Mouse (Mus musculus) heart, postnatal 0 days (tissue): ENCODE measurements around the gene Sult2a8.

ENCODE experiments used
- CTCF ChIP-seq: IDR thresholded peaks from 2 replicates; pipeline ENCODE4 v1.5.1; 2016; ENCODE audit warnings: antibody characterized with exemption, control low read depth, low read depth
- EP300 ChIP-seq: IDR thresholded peaks from 2 replicates; pipeline ENCODE4 v1.6.1; 2016; ENCODE audit warnings: antibody characterized with exemption, low read depth

DNA sequence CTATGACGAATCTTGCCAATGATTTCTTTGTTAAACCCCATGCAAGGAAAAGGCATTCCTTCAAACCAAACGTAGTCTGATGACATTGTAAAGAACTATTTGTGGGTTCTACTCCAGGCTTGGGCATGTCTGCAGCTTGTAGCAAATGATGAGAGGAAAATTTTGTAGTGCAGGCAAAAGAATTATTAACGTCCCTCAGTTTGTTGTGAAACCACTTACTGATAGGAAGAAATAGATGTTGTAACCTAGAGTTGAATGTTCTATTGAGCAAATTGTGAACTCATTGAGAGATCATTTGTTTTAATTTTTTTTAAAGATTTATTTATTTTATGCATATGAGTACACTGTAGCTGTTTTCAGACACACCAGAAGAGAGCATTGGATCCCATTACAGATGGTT lies 46.3 kb upstream of the Sult2a8 start:
- TF ChIP-seq CTCF: no peak
- TF ChIP-seq EP300: no peak
